Mouse (Mus musculus) naive thymus-derived CD4-positive, alpha-beta T cell, adult 2 months (primary cell): Measurements from ENCODE around the gene Cep89.

Experiments
- DNase-seq: peaks from one replicate; pipeline ENCODE4 v3.0.0-alpha.2; 2011; ENCODE audit warnings: low read depth

Cep89 gene

DNA sequence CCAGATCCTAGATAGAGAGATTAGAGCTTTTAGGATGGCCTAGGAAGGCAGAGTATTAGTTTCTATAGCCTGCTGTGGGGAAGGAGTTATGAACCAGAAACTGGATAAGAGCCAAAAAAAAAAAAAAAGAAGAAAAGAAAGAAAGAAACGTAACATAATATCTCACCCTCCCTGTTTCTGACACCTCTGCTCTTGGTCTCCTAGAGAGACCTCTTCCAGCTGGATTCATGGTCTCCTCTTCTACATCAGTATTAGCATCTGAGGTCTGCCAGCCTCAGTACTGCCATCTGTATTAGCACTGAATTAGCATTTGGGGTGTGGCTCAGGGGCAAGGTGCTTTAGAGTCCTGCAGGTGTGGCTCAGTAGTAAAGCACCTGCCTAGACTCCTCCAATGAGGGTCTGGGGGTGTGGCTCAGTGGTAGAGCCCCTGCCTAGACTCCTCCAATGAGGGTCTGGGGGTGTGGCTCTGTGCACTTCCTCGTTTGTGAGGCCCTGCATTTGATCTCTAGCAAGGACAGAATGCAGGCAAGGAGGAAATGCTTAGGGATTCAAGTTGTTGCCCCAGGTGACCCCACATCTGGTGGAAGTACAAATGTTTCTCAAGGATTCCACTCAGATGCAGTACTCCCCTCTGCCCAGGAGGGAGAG, 14.0 kb upstream of the Cep89 start:
- DNase-seq, result no peak

GRCm38 (mm10) chr7:35386525-35386952, 10.3 kb upstream of the Cep89 start:
- DNase-seq, result no peak

DNA sequence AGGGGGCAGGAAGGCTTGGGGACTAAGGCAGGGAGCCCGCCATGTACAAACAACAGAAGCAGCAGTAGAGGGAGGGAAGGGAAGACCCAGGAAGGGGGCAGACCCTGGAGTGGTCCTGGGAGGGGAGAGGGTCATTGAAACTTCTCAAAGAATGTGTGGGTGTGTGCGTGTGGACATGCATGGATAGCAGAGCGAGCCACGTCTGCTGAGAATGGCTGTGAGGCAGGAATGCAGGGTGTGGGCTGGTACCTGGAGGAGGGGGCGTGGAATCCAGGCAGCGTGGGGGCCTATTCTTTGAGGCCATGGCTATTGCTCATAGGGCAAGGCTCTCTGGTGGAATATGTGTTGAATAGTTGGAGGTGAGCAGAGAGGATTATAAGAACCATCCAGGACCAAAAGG, 8.1 kb upstream of the Cep89 start:
- no peak for DNase-seq

DNA sequence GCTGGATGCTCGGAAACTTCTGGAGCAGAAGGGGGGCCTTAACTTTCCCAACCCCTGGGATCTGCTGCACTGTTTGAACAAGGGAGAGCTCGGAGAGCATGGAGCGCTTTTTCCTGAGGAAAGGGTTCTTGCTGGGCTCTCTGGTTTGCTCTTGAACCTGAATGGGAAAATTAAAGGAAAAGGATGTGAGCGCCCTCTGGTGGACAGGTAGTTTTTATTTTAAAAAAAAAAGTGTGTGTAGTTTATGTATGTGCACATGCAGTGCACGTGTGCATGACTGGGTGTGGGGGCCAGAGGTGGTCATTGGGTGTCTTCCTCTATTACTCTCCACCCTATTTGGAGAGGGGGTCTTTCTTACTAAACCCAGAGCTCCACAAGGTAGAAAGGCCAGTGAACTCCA, 3.9 kb upstream of the Cep89 start:
- peak; percentile 32 for DNase-seq

DNA sequence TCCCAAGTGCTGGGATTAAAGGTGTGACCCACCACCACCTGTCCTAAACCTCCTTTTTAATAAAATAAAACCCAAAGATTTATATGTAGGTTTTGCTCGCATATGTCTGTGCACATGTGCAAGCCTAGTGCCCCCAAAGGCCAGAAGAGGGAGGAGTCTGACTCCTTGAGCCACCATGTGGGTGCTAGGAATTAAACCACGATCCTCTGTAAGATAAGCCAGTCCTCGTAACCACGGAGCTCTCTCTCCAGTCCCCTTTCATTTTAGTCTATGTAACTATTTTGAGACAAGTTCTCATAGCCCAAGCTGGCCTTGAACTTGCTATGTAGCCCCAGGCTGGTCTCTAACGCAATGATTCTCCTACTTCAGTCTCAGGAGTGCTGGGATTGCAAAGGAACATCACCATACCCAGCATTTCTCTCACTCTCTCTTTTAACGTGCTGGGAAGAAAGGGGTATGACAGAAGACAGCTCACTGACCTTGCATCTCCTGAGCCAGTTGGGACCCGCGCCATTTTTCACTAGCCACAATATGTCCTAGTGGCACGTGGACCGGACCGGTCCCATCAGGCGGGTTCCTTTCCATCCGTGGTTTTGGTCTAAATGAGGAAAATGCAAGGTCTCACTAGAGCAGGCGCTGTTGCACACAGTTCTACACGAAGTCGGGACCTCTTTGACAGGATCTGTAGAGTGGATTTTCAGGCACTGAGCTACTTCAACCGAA, 940 bp upstream of the Cep89 start:
- no peak for DNase-seq

DNA sequence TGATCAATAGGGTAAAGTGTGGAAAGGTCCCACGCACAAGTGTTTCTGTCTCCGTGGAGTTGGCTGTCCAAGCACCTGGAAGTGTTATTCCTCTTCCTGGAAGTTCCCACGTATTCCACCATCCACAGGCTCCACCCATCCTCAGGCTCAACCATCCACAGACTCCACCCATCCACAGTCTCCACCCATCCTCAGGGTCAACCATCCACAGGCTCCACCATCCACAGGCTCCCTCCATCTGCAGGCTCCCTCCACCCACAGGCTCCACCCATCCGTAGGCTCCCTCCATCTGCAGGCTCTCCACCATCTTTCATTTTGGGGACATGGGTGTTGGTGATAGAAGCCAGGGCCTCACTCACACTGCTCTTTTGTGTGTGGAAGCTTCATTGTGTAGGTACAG, 4.3 kb downstream of the Cep89 start:
- no peak for DNase-seq

DNA sequence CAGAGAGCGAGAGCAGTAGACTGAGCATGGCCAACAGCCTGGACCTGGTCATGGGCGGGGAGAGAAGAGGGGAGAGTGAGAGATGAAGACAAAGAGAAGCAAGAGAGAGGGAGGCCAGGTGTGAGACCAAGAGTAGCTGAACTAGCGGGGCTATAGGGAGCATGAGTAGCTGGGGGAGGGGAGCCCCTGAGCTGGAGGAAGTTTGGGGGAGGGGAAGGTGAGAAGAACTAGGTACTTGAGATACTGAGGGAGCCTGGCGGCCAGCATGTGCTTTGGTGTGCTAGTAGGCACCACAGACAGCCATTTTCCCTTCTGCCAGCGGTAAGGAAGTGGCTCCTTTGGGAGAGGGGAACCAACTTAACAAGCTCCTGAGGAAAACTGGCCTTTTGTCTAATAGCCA, 18.4 kb downstream of the Cep89 start:
- DNase-seq, result no peak

GRCm38 (mm10) chr7:35415801-35416653, 19.2 kb downstream of the Cep89 start:
- no peak for DNase-seq

DNA sequence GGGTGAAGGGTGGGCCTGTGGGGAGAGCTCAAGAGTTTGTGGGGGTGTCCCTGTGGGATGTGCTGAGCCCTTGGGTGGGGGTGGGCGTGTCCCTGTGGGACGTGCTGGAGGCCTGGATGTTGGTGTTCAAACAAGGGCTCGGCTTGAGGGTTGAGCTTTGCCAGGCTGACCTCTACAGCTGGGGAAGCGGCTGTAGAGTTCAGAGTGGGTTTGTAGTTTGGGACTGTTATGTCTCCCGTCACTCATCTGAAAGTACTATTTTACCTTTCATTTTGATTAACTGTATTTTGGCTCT, 19.8 kb downstream of the Cep89 start:
- DNase-seq, result no peak

DNA sequence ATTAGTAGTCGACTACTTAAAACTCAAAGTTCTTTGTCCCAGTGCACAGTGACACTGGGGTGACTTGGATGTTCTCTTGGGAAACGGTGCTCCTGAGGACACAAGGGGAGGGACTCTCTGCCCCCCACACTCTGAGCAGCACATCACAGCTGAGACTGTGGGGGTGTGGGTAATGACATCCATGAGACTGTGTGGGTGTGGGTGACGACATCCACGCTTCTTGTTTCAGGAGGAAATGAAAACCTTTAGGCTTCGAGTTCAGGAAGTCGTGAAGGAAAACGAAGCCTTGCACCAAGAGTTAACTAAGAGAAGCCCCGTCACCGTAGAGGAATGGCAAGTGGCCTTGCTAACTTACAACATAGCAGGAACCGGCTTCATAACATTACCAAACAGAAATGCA, 26.2 kb downstream of the Cep89 start:
- no peak for DNase-seq

DNA sequence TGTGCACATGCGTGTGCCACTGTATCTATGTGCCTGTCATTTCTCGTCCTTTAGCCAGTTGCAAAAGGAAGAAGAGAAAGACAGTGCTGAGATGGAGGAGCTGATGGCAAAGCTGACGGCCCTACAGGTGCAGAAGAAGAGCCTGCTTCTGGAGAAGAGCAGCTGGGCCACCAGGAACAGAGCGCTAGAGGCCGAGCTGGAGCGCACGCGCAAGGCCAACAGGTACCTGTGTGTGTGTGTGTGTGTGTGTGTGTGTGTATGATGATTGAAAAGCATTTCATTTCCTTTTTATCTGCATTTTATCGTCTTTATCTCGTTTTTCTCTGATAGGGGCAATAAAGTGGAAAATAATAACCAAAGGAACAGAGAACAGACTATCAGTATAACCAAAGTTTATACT, 31.3 kb downstream of the Cep89 start:
- no peak for DNase-seq

- no peak for DNase-seq
Observed at GRCm38 (mm10) chr7:35435266-35435665, 38.4 kb downstream of the Cep89 start.

- DNase-seq, result no peak
Observed at GRCm38 (mm10) chr7:35447501-35447900, 50.7 kb downstream of the Cep89 start.

GRCm38 (mm10) chr7:35447996-35448846, 51.4 kb downstream of the Cep89 start, which contains the start of gene Slc7a9:
Slc7a9 (plus strand) TSS chr7:35448796.
- no peak for DNase-seq

GRCm38 (mm10) chr7:35448867-35449266, 52.0 kb downstream of the Cep89 start:
- DNase-seq, result no peak

- no peak for DNase-seq
Observed at GRCm38 (mm10) chr7:35456091-35456814, 59.4 kb downstream of the Cep89 start.

DNA sequence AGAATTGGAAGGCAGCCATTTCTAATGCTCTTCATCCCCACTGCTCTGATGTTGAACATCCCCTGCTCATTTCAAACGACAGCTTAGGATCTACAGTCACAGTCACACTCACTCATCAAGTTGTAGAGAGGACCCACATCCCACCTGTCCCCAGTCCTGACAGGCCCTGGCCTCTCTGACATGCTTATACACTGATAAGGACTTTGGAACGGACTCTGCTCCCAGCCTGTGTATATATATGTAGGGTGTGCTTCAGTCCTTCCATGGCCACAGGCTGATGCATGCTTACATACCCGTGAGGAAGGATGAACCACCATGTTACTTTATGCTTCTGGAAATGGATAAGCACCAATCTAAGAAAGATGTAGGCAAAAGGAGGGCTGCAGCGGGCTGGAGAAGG, 64.1 kb downstream of the Cep89 start:
- DNase-seq, result no peak

DNA sequence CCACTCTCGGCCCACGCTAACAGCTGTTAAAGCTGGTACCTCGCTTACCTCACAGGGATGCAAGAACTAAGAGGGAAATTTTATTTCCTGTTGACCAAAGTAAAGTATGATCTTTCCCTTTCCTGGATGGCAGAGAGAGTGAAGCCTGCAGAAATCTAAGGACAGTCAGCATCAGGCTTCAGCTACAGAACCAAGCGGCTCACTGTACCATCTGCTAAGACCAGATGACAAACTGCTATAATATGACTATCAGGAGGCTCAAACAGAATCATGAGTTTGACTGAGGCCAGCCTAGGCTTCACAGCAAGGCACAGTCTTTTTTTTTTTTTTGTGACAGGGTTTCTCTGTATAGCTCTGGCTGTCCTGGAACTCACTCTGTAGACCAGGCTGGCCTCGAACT, 68.2 kb downstream of the Cep89 start:
- no peak for DNase-seq

DNA sequence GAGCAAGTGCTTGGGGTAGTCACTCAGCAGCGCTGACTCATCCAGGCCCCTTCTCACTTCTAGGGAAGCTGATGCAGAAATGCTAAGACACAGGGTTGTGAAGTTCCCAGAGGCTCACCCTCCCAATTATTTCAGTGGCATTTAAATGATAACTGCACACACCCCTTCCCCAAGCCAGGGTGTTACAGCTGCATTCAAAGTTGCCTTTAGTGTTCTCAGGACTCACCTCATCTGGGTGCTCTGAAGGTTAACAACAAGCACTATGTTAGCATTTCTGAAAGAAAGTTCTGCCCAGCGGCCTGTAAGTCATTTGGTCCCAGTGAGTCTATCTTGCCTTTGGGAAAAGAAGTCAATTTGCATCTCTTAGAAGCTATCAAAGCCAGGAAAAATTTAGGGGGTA, 71.0 kb downstream of the Cep89 start:
- no peak for DNase-seq

GRCm38 (mm10) chr7:35470794-35471193, 74.0 kb downstream of the Cep89 start:
- DNase-seq, result no peak

DNA sequence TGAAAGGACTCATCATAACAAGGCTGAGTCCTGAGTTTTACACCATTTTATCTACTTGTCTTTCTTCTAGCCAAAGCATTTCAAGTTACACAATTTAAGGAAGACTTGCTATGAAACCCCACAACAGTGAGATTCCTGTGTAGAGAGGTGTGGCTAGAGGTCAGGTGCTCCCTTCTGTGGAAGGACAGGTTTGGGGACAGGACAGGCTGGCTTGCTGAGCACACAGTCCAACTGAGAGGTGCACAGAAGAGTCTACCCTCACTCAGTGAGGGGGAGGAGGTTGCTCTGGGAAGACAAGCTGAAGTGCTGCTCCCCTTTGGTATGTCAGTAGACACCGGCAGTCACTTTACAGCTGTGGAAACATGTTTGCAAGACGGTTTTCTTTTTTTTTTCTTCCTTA, 79.6 kb downstream of the Cep89 start:
- no peak for DNase-seq

DNA sequence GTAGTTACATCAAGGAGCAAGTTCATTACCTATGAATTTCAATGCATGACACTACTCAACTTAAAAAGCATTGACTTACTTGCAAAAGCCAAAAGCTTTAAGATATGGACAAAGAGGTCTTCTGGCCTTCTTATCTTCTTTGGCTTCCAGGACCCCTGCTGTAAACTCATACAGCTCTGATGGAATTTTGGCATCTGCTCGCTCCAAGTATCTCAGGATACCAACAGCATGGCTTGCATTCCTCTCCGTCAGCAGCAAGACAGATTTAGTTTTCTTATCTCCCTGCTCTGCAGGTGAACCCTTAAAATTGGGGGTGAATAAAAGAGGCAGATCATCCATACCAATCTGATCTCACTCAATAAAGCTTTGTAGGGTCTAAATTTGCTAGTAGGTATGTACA, 88.3 kb downstream of the Cep89 start:
- DNase-seq, result no peak
